Mouse (Mus musculus): Measurements from ENCODE around the gene 2510009E07Rik.

- no peak for TF ChIP-seq POLR2A (IDR thresholded peaks at IDR 0.05; ENCODE audit: extremely low read depth, insufficient read depth, low read length)
- TF ChIP-seq CTCF (IDR thresholded peaks at IDR 0.05; ENCODE audit: extremely low read depth, insufficient read depth, low read length), result no peak
Measured at GRCm38 (mm10) chr16:21650289-21650688, 44.2 kb downstream of the 2510009E07Rik start.

All from cortical plate, adult 2 months (tissue).